Mouse (Mus musculus) heart, adult 2 months (tissue): ENCODE measurements at regions not wholly inside any gene's neighbourhood (a gene's known extent, or its start where the extent isn't known, plus 50 kb on each side); places are given as distances from the start of the nearest gene placed in this dataset.

ENCODE experiments used
- CTCF ChIP-seq: fragments of 200-600 bp; IDR thresholded peaks from 2 replicates; pipeline ENCODE4 v1.8.1; 2022; ENCODE audit warnings: antibody characterized with exemption, mild to moderate bottlenecking, moderate library complexity
- POLR2A ChIP-seq: fragments of 200-500 bp; IDR thresholded peaks from 2 replicates; pipeline ENCODE4 v1.6.1; 2011; ENCODE audit warnings: mild to moderate bottlenecking, low read depth, low read length, control low read depth; ENCODE audit not compliant: insufficient read depth

DNA sequence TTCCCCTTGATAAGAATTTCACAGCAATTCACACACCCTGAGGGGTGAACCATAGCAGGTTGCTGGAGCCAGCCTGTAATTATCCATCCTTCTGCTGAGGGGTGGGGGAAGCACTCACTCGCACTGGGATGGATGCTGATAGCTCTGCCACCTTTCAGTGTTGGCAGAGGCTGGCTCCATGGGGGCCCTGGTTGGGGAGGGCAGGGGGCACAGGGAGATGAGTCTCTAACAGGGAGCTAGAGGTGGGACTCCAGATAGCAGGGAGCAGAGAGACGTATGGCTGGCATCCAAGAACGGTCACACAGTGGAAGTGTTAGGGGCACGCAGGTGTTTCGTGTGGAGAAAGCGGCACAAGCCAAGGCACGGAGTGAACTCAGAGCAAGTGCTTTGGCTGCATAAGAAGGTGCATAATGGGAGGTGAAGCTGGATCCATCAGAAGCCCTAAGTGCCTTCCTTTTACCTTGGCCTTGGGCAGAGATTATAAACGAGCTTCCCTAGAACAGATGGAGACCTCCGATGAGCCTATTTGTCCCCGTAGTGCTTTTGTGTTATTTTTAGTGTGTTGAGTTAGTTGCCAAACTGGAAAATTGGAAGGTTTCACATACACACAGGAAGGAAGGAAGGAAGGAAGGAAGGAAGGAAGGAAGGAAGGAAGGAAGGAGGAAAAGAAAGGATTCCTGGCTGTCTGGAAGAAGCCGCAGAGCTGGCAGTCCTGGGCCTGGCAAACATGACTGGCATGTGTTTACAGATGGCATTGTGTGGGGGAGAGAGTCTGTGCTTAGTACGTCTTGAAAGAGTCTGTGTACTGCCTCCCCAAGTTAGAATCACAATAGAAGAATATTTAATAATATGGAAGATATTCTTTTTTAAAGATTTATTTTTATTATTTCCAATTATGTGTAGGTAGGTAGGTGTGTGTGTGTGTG is 108.6 kb upstream of the Aldh1b1 start:
- TF ChIP-seq POLR2A: no peak
- TF ChIP-seq CTCF: no peak
